Mouse (Mus musculus) lung, embryonic 15.5 days (tissue): ENCODE results near the gene Fsip1. TPM values are rescaled to one million over a fixed set of nuclear protein-coding genes. Genes with fewer than 3 reads are reported as not detected.

Experiments used
- ATAC-seq: fragments of 200-750 bp; cut with Nextera tagmentation; 2 replicates; pipeline ENCODE4 v1.8.0; 2017; ENCODE audit warnings: moderate number of reproducible peaks, borderline replicate concordance; ENCODE audit not compliant: low FRiP score, low TSS enrichment; ENCODE audit errors: extremely low read depth
- H3K27ac ChIP-seq: fragments of 300-500 bp; sonication (generic); 2 replicates; pipeline ENCODE4 v1.5.1; 2015; ENCODE audit warnings: moderate library complexity, mild to moderate bottlenecking, inconsistent platforms
- H3K27me3 ChIP-seq: fragments of 300-500 bp; sonication (generic); 2 replicates; pipeline ENCODE4 v1.6.1; 2015; ENCODE audit warnings: inconsistent platforms
- H3K36me3 ChIP-seq: fragments of 300-500 bp; sonication (generic); 2 replicates; pipeline ENCODE4 v1.6.1; 2015; ENCODE audit warnings: inconsistent platforms
- H3K4me1 ChIP-seq: fragments of 300-500 bp; sonication (generic); 2 replicates; pipeline ENCODE4 v1.6.1; 2015; ENCODE audit warnings: inconsistent platforms
- H3K4me2 ChIP-seq: fragments of 300-500 bp; sonication (generic); 2 replicates; pipeline ENCODE4 v1.6.1; 2015; ENCODE audit warnings: inconsistent platforms, mild to moderate bottlenecking, moderate library complexity
- H3K4me3 ChIP-seq: fragments of 300-500 bp; sonication (generic); 2 replicates; pipeline ENCODE4 v1.5.1; 2015; ENCODE audit warnings: mild to moderate bottlenecking, inconsistent platforms
- H3K9ac ChIP-seq: fragments of 300-500 bp; sonication (generic); 2 replicates; pipeline ENCODE4 v1.6.1; 2015; ENCODE audit warnings: inconsistent platforms
- H3K9me3 ChIP-seq: fragments of 300-500 bp; sonication (generic); 2 replicates; pipeline ENCODE4 v1.6.1; 2016; ENCODE audit warnings: inconsistent platforms
- WGBS: fragments of 180-500 bp; shearing (Covaris S2); methylation state at CpG from one replicate; pipeline ENCODE4 v1.1.7; 2015; 5-methylcytosine and 5-hydroxymethylcytosine counted together
- polyA plus RNA-seq: library from polyadenylated mRNA; unstranded; fragments of >200 nt; fragmentation: Nextera tagmentation; extraction: Ambion mirVana; gene quantifications from 2 replicates; pipeline ENCODE4 v1.2.1, GENCODE M21; 2015

Fsip1 gene
- polyA plus RNA-seq, 1 experiment from 2014 or later = 0.89 TPM

- no peaks in the 10 kb centered on the region for H3K27me3 ChIP-seq
These were observed 52.1 kb downstream of the Fsip1 start for GRCm38 (mm10) chr2:118204646-118205045.

GRCm38 (mm10) chr2:118203739-118204461 is 52.9 kb downstream of the Fsip1 start:
- H3K27me3 ChIP-seq = no peaks in the 10 kb centered on the region
- no peak overlapping the region for H3K9ac ChIP-seq
- no peaks in the 10 kb centered on the region for H3K9me3 ChIP-seq
- 12% methylated on average over 16 of the region's 16 CpGs for WGBS
- H3K4me2 ChIP-seq = peak overlapping the region; percentile 29
- H3K27ac ChIP-seq = no peak overlapping the region
- H3K4me1 ChIP-seq = peaks cover 21% of the 10 kb centered on the region
- ATAC-seq = no peak
- H3K36me3 ChIP-seq = no peaks in the 10 kb centered on the region
- H3K4me3 ChIP-seq = no peak overlapping the region

More at GRCm38 (mm10) chr2:118204646-118205045, 52.1 kb downstream of the Fsip1 start:
- Histone ChIP-seq H3K4me3 (no peak overlapping the region), H3K9me3 (no peaks in the 10 kb centered on the region), H3K4me1 (peaks cover 25% of the 10 kb centered on the region), H3K27ac (no peak overlapping the region), H3K9ac (no peak overlapping the region), H3K4me2 (no peak overlapping the region), H3K36me3 (no peaks in the 10 kb centered on the region)
- WGBS = 74% methylated on average over 4 of the region's 4 CpGs
- no peak for ATAC-seq

GRCm38 (mm10) chr2:118202934-118203333 is 53.8 kb downstream of the Fsip1 start:
- Histone ChIP-seq H3K27me3 (no peaks in the 10 kb centered on the region), H3K9me3 (no peaks in the 10 kb centered on the region), H3K27ac (no peak overlapping the region), H3K4me3 (no peak overlapping the region), H3K4me2 (no peak overlapping the region), H3K9ac (no peak overlapping the region), H3K4me1 (peaks cover 21% of the 10 kb centered on the region), H3K36me3 (no peaks in the 10 kb centered on the region)
- WGBS = 56% methylated on average over 2 of the region's 2 CpGs
- no peak for ATAC-seq

- no peaks in the 10 kb centered on the region for H3K9me3 ChIP-seq
- H3K4me3 ChIP-seq = no peak overlapping the region
- no peaks in the 10 kb centered on the region for H3K36me3 ChIP-seq
- no peak overlapping the region for H3K9ac ChIP-seq
- H3K4me2 ChIP-seq = no peak overlapping the region
- no peaks in the 10 kb centered on the region for H3K27me3 ChIP-seq
- H3K27ac ChIP-seq = no peak overlapping the region
- ATAC-seq = peak; percentile 49; the same call in 1 of the 2 replicates
- H3K4me1 ChIP-seq = peaks cover 21% of the 10 kb centered on the region
These were observed 54.8 kb downstream of the Fsip1 start for GRCm38 (mm10) chr2:118201983-118202382.

GRCm38 (mm10) chr2:118199867-118200266 is 56.9 kb downstream of the Fsip1 start:
- WGBS = 9% methylated on average over 5 of the region's 5 CpGs

GRCm38 (mm10) chr2:118196966-118197365 is 59.8 kb downstream of the Fsip1 start:
- Histone ChIP-seq H3K27me3 (no peaks in the 10 kb centered on the region), H3K4me3 (no peak overlapping the region), H3K9ac (no peak overlapping the region), H3K36me3 (no peaks in the 10 kb centered on the region), H3K9me3 (no peaks in the 10 kb centered on the region), H3K4me2 (no peak overlapping the region), H3K27ac (no peak overlapping the region), H3K4me1 (no peaks in the 10 kb centered on the region)
- ATAC-seq = no peak
- WGBS = 75% methylated on average over 3 of the region's 3 CpGs

More at GRCm38 (mm10) chr2:118199867-118200266, 56.9 kb downstream of the Fsip1 start:
- Histone ChIP-seq H3K4me2 (no peak overlapping the region), H3K27ac (no peak overlapping the region), H3K27me3 (no peaks in the 10 kb centered on the region), H3K4me1 (peaks cover 18% of the 10 kb centered on the region), H3K9me3 (no peaks in the 10 kb centered on the region), H3K9ac (no peak overlapping the region), H3K36me3 (no peaks in the 10 kb centered on the region), H3K4me3 (no peak overlapping the region)
- no peak for ATAC-seq

- Histone ChIP-seq H3K36me3 (no peaks in the 10 kb centered on the region), H3K27ac (no peak overlapping the region), H3K9me3 (no peaks in the 10 kb centered on the region), H3K4me1 (peaks cover 6% of the 10 kb centered on the region; the same call in 1 of the 2 replicates), H3K27me3 (no peaks in the 10 kb centered on the region), H3K9ac (no peak overlapping the region), H3K4me2 (no peak overlapping the region), H3K4me3 (no peak overlapping the region)
- WGBS = 95% methylated on average over 2 of the region's 2 CpGs
- no peak for ATAC-seq
These were observed 74.6 kb downstream of the Fsip1 start for GRCm38 (mm10) chr2:118182136-118182535.

- no peaks in the 10 kb centered on the region for H3K27me3 ChIP-seq
- peak overlapping the region; percentile 84 for H3K27ac ChIP-seq
- H3K4me1 ChIP-seq = peaks cover 6% of the 10 kb centered on the region; the same call in 1 of the 2 replicates
- H3K4me2 ChIP-seq = peak overlapping the region; percentile 46
- no peak overlapping the region for H3K9ac ChIP-seq
- no peaks in the 10 kb centered on the region for H3K9me3 ChIP-seq
- peak; percentile 31; the same call in 1 of the 2 replicates for ATAC-seq
- H3K4me3 ChIP-seq = peak overlapping the region; percentile 18
- no peaks in the 10 kb centered on the region for H3K36me3 ChIP-seq
These were observed 76.7 kb downstream of the Fsip1 start for GRCm38 (mm10) chr2:118179873-118180585.

- Histone ChIP-seq H3K9ac (no peak overlapping the region), H3K9me3 (no peaks in the 10 kb centered on the region), H3K4me2 (peak overlapping the region; percentile 46), H3K27ac (peak overlapping the region; percentile 84), H3K4me3 (peak overlapping the region; percentile 18), H3K27me3 (no peaks in the 10 kb centered on the region), H3K4me1 (peaks cover 6% of the 10 kb centered on the region; the same call in 1 of the 2 replicates), H3K36me3 (no peaks in the 10 kb centered on the region)
- 6% methylated on average over 8 of the region's 10 CpGs for WGBS
- peak; percentile 39; the same call in 1 of the 2 replicates for ATAC-seq
These were observed 77.3 kb downstream of the Fsip1 start for GRCm38 (mm10) chr2:118179472-118179871.

GRCm38 (mm10) chr2:118174558-118175383 is 82.0 kb downstream of the Fsip1 start:
- H3K9me3 ChIP-seq = no peaks in the 10 kb centered on the region
- WGBS = 64% methylated on average over 10 of the region's 10 CpGs
- H3K27me3 ChIP-seq = no peaks in the 10 kb centered on the region
- no peak overlapping the region for H3K9ac ChIP-seq
- no peak overlapping the region for H3K4me2 ChIP-seq
- ATAC-seq = no peak
- peaks cover 2% of the 10 kb centered on the region; the same call in 1 of the 2 replicates for H3K4me1 ChIP-seq
- H3K4me3 ChIP-seq = no peak overlapping the region
- H3K36me3 ChIP-seq = no peaks in the 10 kb centered on the region
- H3K27ac ChIP-seq = no peak overlapping the region

GRCm38 (mm10) chr2:118168225-118168624 is 88.5 kb downstream of the Fsip1 start:
- ATAC-seq = no peak

More at GRCm38 (mm10) chr2:118168225-118168624, 88.5 kb downstream of the Fsip1 start:
- H3K4me2 ChIP-seq = no peak overlapping the region
- no peak overlapping the region for H3K9ac ChIP-seq
- no peaks in the 10 kb centered on the region for H3K36me3 ChIP-seq
- WGBS = 65% methylated on average over 1 of the region's 1 CpGs
- no peaks in the 10 kb centered on the region for H3K9me3 ChIP-seq
- no peaks in the 10 kb centered on the region for H3K4me1 ChIP-seq
- no peak overlapping the region for H3K4me3 ChIP-seq
- H3K27ac ChIP-seq = no peak overlapping the region
- no peaks in the 10 kb centered on the region for H3K27me3 ChIP-seq
